Mouse (Mus musculus) heart, adult 18-20 months (tissue): ENCODE data around the gene Kdelc2. TPM values are rescaled to one million over a fixed set of nuclear protein-coding genes. Genes with fewer than 3 reads are reported as not detected.

Source experiments
- microRNA-seq, 2 experiments: library from miRNA; unstranded; fragments of <30 nt; microRNA quantifications; one replicate each; pipeline ENCODE4 v1.2.0; 2022
- total RNA-seq, 2 experiments: library from RNA; stranded (reverse); gene quantifications; 2 replicates each; pipeline ENCODE4 v1.2.3; 2021

Gene Kdelc2
- total RNA-seq, 2 experiments from 2014 or later: 8.1 to 9.0 TPM

Small RNA genes lying within 50 kb of the gene (microRNA-seq; reads per million reads assigned to microRNA genes)
- 0 reads per million in 2 experiments for gene Mir130c

Other genes with a start within 250 kb of the Kdelc2 start
- 10 to 100 TPM; 10.6 to 12.9 TPM for gene Ddx10, start 136.0 kb upstream of the Kdelc2 start, total RNA-seq
- under 1 TPM; 0.10 to 0.41 TPM for gene Exph5, start 82.4 kb upstream of the Kdelc2 start, total RNA-seq
- not detected for gene 4930550C14Rik, start 18.3 kb downstream of the Kdelc2 start, total RNA-seq
- 10 to 100 TPM in 1 of 2 experiments, 1 to 10 TPM in 1; 9.7 to 11.4 TPM for gene Atm, start 152.7 kb downstream of the Kdelc2 start, total RNA-seq
- 1 to 10 TPM; 5.1 to 5.3 TPM for gene Npat, start 153.0 kb downstream of the Kdelc2 start, total RNA-seq
- 100 to 1,000 TPM; 340 to 351 TPM for gene Acat1, start 226.4 kb downstream of the Kdelc2 start, total RNA-seq